Mouse (Mus musculus): Measurements from ENCODE around the gene Wiz. TPM values are rescaled to one million over a fixed set of nuclear protein-coding genes. Genes with fewer than 3 reads are reported as not detected.

Gene Wiz
- polyA plus RNA-seq, 2 experiments = 5.5 to 9.8 TPM

DNA sequence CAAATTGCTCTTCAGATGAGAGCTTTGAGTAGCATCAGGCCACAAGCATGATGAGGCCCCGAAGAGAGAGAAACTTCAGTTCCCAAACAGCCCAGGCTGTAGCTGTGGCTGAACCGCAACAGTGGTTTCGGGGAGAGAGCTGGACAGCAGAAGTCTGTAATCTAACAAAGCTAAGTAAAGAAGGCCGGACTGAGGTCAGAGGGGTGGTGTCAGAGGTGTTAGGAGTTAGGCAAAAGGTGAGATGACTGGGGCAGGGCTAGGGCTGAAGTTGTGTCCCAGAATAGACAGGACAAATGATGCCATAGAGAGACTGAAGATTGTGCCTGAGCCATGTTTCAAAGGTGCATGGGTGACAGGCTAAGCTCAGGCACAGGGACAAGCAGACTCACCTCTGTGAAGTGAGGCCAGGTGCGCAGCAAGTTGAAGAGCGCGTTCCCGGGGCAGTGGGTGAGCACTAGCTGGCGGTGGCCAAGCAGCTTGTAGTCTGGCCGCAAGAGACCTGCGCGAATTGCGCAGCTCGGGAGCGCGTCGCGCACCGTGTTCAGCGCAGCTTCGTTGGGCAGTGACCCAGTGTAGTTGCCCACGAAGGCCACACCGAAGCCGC is 26.3 kb upstream of the Wiz start:
- 72% methylated on average over 24 of the region's 24 CpGs for WGBS (ENCODE audit: insufficient replicate concordance)
- no peak for ATAC-seq (ENCODE audit: insufficient read depth)
- Histone ChIP-seq H3K4me1 (replicated peaks; ENCODE audit: control insufficient read depth in 2 of 2, insufficient read depth in 2 of 2, low read length in 1 of 2) (no peaks in the 10 kb centered on the region), H3K27me3 (ENCODE audit: control insufficient read depth, insufficient read depth, low read length) (no peaks in the 10 kb centered on the region), H3K36me3 (replicated peaks; ENCODE audit: control insufficient read depth, insufficient read depth, low read depth) (no peaks in the 10 kb centered on the region), H3K4me2 (ENCODE audit: low read depth) (no peak overlapping the region), H3K9me3 (ENCODE audit: control insufficient read depth, low read length) (no peaks in the 10 kb centered on the region), H3K9ac (replicated peaks) (no peak overlapping the region), H3K27ac (no peak overlapping the region), H3K4me3 (ENCODE audit: insufficient read depth in 1 of 2, low read depth in 2 of 2, low read length in 2 of 2) (no peak overlapping the region)
- DNase-seq (ENCODE audit: low read depth in 3 of 3, low spot score in 3 of 3) = no peak
- TF ChIP-seq CTCF (IDR thresholded peaks at IDR 0.05; ENCODE audit: low read depth) (no peak), EP300 (IDR thresholded peaks at IDR 0.05; ENCODE audit: low read depth) (no peak)

DNA sequence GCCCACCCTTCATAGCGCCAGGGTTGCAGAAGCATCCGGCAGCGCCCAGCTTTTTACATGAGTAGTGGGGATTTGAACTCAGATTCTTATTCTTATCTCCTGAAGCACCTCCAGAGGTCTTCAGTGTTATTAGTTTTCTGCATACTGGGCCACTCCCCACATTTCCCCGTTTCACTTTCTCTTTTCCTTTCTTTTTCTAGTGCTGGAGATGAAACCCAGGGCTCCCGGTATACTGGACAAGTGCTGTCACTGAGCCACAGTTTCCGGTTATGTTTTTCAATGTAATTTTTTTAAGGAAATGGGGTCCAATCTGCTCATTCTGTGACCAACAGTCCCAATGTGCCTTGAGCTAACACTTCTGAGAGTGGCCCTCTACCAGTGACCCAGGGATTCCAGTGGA is 22.7 kb upstream of the Wiz start:
- Histone ChIP-seq H3K27me3 (ENCODE audit: control insufficient read depth, insufficient read depth, low read length) (no peaks in the 10 kb centered on the region), H3K36me3 (replicated peaks; ENCODE audit: control insufficient read depth, insufficient read depth, low read depth) (no peaks in the 10 kb centered on the region), H3K9ac (replicated peaks) (no peak overlapping the region), H3K4me3 (ENCODE audit: insufficient read depth in 1 of 2, low read depth in 2 of 2, low read length in 2 of 2) (no peak overlapping the region), H3K27ac (no peak overlapping the region), H3K4me2 (ENCODE audit: low read depth) (no peak overlapping the region), H3K9me3 (ENCODE audit: control insufficient read depth, low read length) (no peaks in the 10 kb centered on the region), H3K4me1 (replicated peaks; ENCODE audit: control insufficient read depth in 2 of 2, insufficient read depth in 2 of 2, low read length in 1 of 2) (no peaks in the 10 kb centered on the region)
- ATAC-seq (ENCODE audit: insufficient read depth) (no peak), DNase-seq (ENCODE audit: low read depth in 3 of 3, low spot score in 3 of 3) (no peak)
- no peak for TF ChIP-seq CTCF (IDR thresholded peaks at IDR 0.05; ENCODE audit: low read depth)
- no peak for TF ChIP-seq EP300 (IDR thresholded peaks at IDR 0.05; ENCODE audit: low read depth)
- 62% methylated on average over 6 of the region's 6 CpGs for WGBS (ENCODE audit: insufficient replicate concordance)

GRCm38 (mm10) chr17:32403417-32403816 is 14.2 kb upstream of the Wiz start, which contains the start of gene Rasal3:
Rasal3 (minus strand) TSS chr17:32403583.
- no peaks in the 10 kb centered on the region for H3K27me3 ChIP-seq (ENCODE audit: control insufficient read depth, insufficient read depth, low read length)
- H3K9me3 ChIP-seq (ENCODE audit: control insufficient read depth, low read length) = no peaks in the 10 kb centered on the region
- H3K4me1 ChIP-seq (replicated peaks; ENCODE audit: control insufficient read depth in 2 of 2, insufficient read depth in 2 of 2, low read length in 1 of 2) = peaks cover 0 to 7% of the 10 kb centered on the region in 2 experiments; a peak in 2 of 4 replicates
- peak within 1 kb of the TSS; percentile 49 to 51 for H3K4me3 ChIP-seq (ENCODE audit: insufficient read depth in 1 of 2, low read depth in 2 of 2, low read length in 2 of 2)
- ATAC-seq (ENCODE audit: insufficient read depth) (no peak), DNase-seq (ENCODE audit: low read depth in 3 of 3, low spot score in 3 of 3) (no peak)
- no peak within 1 kb of the TSS for H3K27ac ChIP-seq
- WGBS (ENCODE audit: insufficient replicate concordance) = 10% methylated on average over 7 of the region's 8 CpGs
- TF ChIP-seq EP300 (IDR thresholded peaks at IDR 0.05; ENCODE audit: low read depth) (no peak), CTCF (IDR thresholded peaks at IDR 0.05; ENCODE audit: low read depth) (0 out of 2 replicates have a peak, but pooled peaks have one; percentile 5)
- H3K36me3 ChIP-seq (replicated peaks; ENCODE audit: control insufficient read depth, insufficient read depth, low read depth) = no peaks in the 10 kb centered on the region
- H3K9ac ChIP-seq (replicated peaks) = peak within 1 kb of the TSS; percentile 46
- H3K4me2 ChIP-seq (ENCODE audit: low read depth) = peak within 1 kb of the TSS; percentile 65

GRCm38 (mm10) chr17:32402779-32403157 is 13.5 kb upstream of the Wiz start:
- H3K27me3 ChIP-seq (ENCODE audit: control insufficient read depth, insufficient read depth, low read length) = no peaks in the 10 kb centered on the region
- H3K9me3 ChIP-seq (ENCODE audit: control insufficient read depth, low read length) = no peaks in the 10 kb centered on the region
- 8% methylated on average over 11 of the region's 11 CpGs for WGBS (ENCODE audit: insufficient replicate concordance)
- no peak overlapping the region for H3K27ac ChIP-seq
- peak; percentile 78 for ATAC-seq (ENCODE audit: insufficient read depth)
- no peaks in the 10 kb centered on the region for H3K36me3 ChIP-seq (replicated peaks; ENCODE audit: control insufficient read depth, insufficient read depth, low read depth)
- TF ChIP-seq CTCF (IDR thresholded peaks at IDR 0.05; ENCODE audit: low read depth) (no peak), EP300 (IDR thresholded peaks at IDR 0.05; ENCODE audit: low read depth) (no peak)
- H3K4me1 ChIP-seq (replicated peaks; ENCODE audit: control insufficient read depth in 2 of 2, insufficient read depth in 2 of 2, low read length in 1 of 2) = peaks cover 0 to 7% of the 10 kb centered on the region in 2 experiments; a peak in 2 of 4 replicates
- H3K4me2 ChIP-seq (ENCODE audit: low read depth) = peak overlapping the region; percentile 65
- no peak for DNase-seq (ENCODE audit: low read depth in 3 of 3, low spot score in 3 of 3)
- peak overlapping the region; percentile 49 to 51 for H3K4me3 ChIP-seq (ENCODE audit: insufficient read depth in 1 of 2, low read depth in 2 of 2, low read length in 2 of 2)
- peak overlapping the region; percentile 46 for H3K9ac ChIP-seq (replicated peaks)

GRCm38 (mm10) chr17:32402011-32402778 is 13.0 kb upstream of the Wiz start:
- Histone ChIP-seq H3K4me1 (replicated peaks; ENCODE audit: control insufficient read depth in 2 of 2, insufficient read depth in 2 of 2, low read length in 1 of 2) (peaks cover 0 to 7% of the 10 kb centered on the region in 2 experiments; a peak in 2 of 4 replicates), H3K36me3 (replicated peaks; ENCODE audit: control insufficient read depth, insufficient read depth, low read depth) (no peaks in the 10 kb centered on the region), H3K9me3 (ENCODE audit: control insufficient read depth, low read length) (no peaks in the 10 kb centered on the region), H3K9ac (replicated peaks) (peak overlapping the region; percentile 18; the same call in 1 of the 2 replicates), H3K27ac (no peak overlapping the region), H3K4me2 (ENCODE audit: low read depth) (peak overlapping the region; percentile 65), H3K4me3 (ENCODE audit: insufficient read depth in 1 of 2, low read depth in 2 of 2, low read length in 2 of 2) (peak overlapping the region; percentile 49 to 51), H3K27me3 (ENCODE audit: control insufficient read depth, insufficient read depth, low read length) (0 out of 2 replicates have a peak, but pooled peaks cover 2% of the 10 kb centered on the region)
- TF ChIP-seq CTCF (IDR thresholded peaks at IDR 0.05; ENCODE audit: low read depth) (no peak), EP300 (IDR thresholded peaks at IDR 0.05; ENCODE audit: low read depth) (no peak)
- WGBS (ENCODE audit: insufficient replicate concordance) = 21% methylated on average over 9 of the region's 9 CpGs
- no peak for DNase-seq (ENCODE audit: low read depth in 3 of 3, low spot score in 3 of 3)
- peak; percentile 35; the same call in 1 of the 2 replicates for ATAC-seq (ENCODE audit: insufficient read depth)

All from liver, embryonic 14.5 days (tissue).